Mouse (Mus musculus) thymus, adult 2 months (tissue): ENCODE results near the gene Ndufv2.

Source experiments
- CTCF ChIP-seq: fragments of 200-500 bp; IDR thresholded peaks from 2 replicates; pipeline ENCODE4 v1.5.1; 2012; ENCODE audit warnings: mild to moderate bottlenecking, control low read depth, low read length, moderate library complexity, borderline replicate concordance; ENCODE audit not compliant: control insufficient read depth, poor library complexity, insufficient read depth; ENCODE audit errors: extremely low read depth
- POLR2A ChIP-seq: fragments of 200-500 bp; IDR thresholded peaks from 2 replicates; pipeline ENCODE4 v1.6.1; 2012; ENCODE audit warnings: mild to moderate bottlenecking, low read length, control low read depth, moderate library complexity; ENCODE audit not compliant: control insufficient read depth, poor library complexity, insufficient read depth; ENCODE audit errors: extremely low read depth

GRCm38 (mm10) chr17:66101380-66102330 lies at the start of gene Ndufv2:
- TF ChIP-seq CTCF (peak; percentile 83), POLR2A (peak; percentile 94)
